Mouse (Mus musculus): Measurements from ENCODE around the gene Serpinb5.

- TF ChIP-seq CTCF (IDR thresholded peaks at IDR 0.05; ENCODE audit: extremely low read depth, insufficient read depth, insufficient read length, insufficient replicate concordance) (no peak), POLR2A (IDR thresholded peaks at IDR 0.05; ENCODE audit: low read depth, low read length) (no peak)
Measured at GRCm38 (mm10) chr1:106869986-106870385, 9.0 kb downstream of the Serpinb5 start.

All from spleen, adult 2 months (tissue).